Mouse (Mus musculus): ENCODE results near the gene Pih1d1.

The Pih1d1 gene

DNA sequence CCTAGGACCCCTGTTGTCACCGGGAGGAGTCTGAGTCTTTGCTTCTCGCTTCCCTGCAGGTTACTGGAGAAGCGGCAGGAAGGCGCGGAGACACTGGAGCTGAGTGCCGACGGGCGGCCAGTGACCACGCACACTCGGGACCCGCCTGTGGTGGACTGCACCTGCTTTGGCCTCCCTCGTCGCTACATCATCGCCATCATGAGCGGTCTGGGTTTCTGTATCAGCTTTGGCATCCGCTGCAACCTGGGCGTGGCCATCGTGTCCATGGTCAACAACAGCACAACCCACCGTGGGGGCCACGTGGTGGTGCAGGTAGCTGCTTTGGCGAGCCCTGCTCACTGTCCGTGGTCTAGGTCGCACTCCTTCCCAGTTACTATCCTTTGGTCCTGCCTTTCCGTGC, 14.6 kb downstream of the Pih1d1 start:
- DNase-seq (ENCODE audit: low read depth), result no peak

DNA sequence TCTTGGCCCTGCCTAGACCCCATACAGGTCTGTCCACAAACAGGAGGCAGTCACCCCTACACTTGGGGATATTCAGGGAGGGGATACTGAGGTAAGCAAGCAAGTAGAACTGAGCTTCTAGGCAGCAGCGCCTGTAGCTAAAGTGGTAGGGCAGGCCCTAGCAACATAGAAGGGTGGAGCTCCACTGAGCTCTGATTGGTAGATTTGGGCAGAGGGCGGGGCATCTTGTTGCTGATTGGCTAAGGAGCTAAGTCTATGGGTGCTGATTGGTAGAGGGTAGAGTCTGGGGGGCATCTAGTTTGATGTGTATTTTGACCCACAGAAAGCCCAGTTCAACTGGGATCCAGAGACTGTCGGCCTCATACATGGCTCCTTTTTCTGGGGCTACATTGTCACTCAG, 15.4 kb downstream of the Pih1d1 start:
- DNase-seq (ENCODE audit: low read depth), result no peak

DNA sequence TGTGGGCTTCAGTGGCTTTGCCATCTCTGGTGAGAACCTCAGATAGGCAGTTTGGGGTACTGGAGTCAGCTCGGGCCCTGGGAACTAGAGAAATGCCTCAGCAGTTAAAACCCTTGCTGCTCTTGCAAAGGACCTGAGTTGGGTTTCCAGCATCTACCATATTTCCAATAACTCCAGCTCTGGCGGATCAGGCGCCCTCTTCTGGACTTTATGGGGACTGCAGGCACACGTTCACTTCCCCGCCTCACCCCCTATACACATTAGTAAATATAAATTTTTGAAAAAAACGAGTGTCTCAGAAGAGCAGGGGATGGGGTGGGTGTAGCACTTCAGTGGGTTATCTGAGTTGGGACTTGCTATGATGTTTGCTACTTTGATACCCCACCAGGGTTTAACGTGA, 18.9 kb downstream of the Pih1d1 start:
- DNase-seq (ENCODE audit: low read depth), result peak; percentile 69

DNA sequence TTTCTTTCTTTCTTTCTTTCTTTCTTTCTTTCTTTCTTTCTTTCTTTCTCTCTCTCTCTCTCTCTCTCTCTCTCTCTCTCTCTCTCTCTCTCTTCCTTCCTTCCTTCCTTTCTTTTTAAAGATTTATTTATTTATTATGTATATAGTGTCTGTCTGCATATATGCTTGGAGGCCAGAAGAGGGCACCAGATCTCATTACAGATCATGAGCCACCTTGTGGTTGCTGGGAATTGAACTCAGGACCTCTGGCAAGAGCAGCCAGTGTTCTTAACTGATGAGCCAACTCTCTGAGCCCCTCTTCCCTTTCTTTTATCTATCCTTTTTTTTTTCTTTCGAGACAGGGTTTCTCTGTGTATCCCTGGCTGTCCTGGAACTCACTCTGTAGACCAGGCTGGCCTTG, 19.7 kb downstream of the Pih1d1 start:
- DNase-seq (ENCODE audit: low read depth), result peak; percentile 73

DNA sequence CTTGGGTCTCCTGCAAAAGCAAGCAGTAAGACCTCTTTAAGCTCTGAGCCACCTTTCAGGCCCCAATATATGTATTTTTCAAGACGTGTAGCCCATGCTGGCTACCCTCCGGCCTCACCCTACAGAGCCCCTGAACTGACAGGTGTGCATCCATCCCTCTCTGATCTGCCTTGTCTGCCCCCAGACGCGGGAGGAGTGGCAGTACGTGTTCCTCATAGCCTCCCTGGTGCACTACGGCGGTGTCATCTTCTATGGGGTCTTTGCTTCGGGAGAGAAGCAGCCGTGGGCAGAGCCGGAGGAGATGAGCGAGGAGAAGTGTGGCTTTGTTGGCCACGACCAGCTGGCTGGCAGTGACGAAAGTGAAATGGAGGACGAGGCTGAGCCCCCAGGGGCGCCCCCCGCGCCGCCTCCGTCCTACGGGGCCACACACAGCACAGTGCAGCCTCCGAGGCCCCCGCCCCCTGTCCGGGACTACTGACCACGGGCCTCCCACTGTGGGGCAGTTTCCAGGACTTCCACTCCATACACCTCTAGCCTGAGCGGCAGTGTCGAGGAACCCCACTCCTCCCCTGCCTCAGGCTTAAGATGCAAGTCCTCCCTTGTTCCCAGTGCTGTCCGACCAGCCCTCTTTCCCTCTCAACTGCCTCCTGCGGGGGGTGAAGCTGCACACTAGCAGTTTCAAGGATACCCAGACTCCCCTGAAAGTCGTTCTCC, 20.6 kb downstream of the Pih1d1 start:
- peak; percentile 30 for DNase-seq (ENCODE audit: low read depth)

DNA sequence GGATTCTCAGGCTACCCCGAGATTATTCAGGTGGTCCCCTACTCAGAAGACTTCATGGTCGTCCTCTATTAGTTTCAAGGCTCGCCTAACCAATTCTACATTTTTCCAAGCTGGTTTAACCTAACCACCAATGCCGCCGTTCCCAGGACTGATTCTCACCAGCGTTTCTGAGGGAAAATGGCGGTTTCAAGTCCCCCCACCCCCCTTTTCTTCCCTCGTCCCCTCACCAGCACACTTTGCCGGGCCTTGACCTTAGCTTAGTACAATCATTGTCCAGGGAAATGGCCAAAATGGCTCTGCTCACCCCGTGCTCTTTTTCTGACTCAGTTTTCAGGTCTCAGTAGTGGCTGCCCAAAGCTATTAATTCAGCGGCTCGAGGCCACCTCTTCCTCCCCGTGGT, 21.3 kb downstream of the Pih1d1 start:
- no peak for DNase-seq (ENCODE audit: low read depth)

DNA sequence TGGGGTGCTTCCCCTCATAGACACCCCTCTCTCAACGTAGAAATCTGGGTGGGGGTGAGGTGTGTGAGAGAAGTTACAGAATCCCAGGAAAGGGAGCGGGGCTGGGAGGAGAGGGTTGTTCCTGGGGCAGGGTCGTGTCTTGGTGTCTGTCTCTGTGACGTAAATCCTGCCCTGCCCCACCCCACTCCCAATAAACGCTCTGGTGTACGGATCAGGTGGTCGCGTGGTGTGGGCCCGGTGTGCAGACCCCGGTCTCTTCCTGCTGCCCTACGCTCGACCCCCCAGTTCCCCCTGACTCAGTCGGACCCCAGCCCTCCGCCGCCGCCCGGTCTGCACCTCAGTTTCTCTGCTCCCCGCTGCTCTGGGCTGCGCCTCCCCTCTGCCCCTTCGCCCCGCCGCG, 21.8 kb downstream of the Pih1d1 start:
- no peak for DNase-seq (ENCODE audit: low read depth)

DNA sequence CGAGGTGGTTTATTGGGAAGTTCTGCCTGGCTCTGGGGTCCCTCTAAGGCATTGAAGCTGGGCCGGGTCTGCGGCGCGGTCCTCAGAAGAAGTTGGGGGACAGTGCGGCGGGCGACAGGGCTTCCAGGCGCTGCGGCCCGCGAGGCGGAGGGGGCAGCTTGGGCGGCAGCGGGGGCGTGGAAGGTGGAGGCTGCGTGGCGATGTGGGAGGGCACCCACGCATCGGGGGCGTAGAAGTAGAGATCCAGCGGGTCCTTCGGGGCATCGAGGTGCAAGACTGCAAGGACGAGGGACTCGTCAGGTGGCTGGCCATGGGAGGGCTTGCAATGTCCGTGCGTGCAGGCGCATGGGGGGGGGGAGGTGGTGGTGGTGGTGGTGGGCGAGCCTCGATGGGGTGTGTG, 22.3 kb downstream of the Pih1d1 start:
- DNase-seq (ENCODE audit: low read depth), result no peak

DNA sequence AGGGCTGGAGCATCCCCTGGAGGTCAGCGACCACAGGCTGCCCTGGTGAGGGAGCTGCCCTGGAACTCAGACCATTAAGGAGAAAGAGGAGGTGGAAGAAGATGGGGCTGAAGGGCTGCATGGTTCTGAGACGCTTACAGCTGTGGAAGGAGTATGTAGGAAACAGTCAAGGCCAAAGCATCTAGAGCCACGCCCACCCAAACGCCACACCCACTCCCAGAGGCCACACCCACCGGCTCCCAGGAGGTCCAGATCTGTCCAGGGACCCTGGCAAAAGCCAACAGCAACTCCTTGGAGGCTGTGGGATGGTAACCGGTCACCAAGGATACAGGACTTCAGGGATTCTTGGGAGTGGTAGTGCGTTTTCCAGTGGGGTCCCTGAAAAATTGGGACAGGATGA, 24.4 kb downstream of the Pih1d1 start:
- no peak for DNase-seq (ENCODE audit: low read depth)

DNA sequence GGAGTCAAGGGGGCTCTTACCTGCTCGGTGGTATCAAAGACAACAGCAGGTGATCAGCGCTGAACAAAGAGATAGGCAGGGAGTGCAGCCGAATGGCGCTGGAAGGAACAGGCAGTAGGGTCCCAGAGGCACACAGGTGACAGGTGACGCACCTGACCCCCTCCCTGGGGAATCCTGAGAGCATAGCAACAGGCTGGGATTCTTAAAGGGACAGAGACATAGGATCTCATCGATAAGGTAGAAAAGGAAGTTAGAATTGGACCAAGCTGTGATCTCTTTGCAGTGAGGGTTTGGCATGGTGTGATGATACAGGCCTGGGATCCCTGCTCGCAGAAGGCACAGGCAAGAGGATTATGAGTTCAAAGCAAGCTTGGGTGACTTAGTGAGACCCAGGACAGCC, 25.4 kb downstream of the Pih1d1 start, which contains the start of gene Gfy:
Gene Gfy (minus strand): TSS at position 101 of the 400 bp plus-strand sequence.
- no peak for DNase-seq (ENCODE audit: low read depth)

DNA sequence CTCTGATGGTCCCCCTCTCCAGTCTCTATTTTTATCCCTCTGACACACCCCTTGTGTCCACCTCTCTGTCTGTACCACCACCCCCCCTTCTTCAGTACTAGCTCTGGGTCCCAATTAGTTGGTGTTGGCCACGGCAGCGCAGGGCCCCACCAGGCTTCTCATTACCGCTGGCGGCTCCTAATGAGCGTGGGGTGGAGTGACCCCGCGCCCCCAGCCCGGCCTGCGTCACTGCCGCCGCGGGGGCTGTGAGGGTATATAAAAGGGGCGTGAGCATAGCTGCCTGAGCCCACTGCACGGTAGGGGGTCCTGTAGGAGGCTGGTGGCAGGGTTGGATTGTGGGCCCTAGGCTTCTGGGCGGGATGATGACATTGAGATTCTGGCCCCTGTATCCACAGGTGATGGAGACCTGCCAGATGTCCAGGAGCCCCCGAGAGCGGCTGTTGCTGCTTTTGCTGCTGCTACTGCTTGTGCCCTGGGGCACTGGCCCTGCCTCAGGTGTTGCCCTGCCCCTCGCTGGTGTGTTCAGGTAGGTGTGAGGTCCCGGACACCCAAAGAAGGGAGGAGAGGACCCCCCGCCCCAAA, 26.9 kb downstream of the Pih1d1 start, which contains the start of gene Pth2:
Gene Pth2 (plus strand): TSS at position 100 of the 582 bp plus-strand sequence.
- no peak for DNase-seq (ENCODE audit: low read depth)

DNA sequence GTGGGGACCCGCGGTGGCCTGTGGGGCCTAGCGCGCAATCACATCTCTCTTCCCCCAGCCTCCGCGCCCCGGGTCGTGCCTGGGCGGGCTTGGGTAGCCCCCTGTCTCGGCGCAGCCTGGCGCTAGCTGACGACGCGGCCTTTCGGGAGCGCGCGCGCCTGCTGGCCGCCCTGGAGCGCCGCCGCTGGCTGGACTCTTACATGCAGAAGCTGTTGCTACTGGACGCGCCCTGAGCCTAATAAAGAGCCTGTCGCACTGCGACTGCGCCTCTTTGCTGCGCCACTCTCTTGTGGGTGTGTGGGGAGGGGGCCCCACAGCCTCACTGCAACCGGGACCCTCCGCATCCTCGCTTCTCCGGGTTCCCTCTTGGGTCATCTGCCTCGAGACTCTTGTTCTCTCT, 27.4 kb downstream of the Pih1d1 start:
- DNase-seq (ENCODE audit: low read depth), result no peak

DNA sequence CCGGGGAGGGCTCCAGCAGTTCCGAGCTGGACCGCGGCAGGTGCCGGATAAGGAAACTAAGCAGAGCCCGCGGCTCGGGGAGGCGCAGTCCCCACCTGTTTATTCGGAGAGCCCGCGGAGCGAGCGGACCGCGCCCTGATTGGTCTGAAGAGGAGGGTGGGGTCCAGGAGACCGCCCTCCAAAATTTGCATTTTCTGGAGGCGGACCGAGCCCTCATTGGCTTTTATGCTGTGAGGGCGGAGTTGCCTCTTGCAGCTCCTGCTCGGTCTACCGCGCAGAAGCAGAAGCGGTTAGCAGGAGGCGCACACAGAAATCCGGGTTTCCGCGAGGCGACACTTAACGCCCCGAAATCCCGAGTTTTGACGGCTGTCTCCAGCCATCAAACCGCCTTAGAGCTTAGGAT, 28.1 kb downstream of the Pih1d1 start:
- DNase-seq (ENCODE audit: low read depth), result peak; percentile 84

DNA sequence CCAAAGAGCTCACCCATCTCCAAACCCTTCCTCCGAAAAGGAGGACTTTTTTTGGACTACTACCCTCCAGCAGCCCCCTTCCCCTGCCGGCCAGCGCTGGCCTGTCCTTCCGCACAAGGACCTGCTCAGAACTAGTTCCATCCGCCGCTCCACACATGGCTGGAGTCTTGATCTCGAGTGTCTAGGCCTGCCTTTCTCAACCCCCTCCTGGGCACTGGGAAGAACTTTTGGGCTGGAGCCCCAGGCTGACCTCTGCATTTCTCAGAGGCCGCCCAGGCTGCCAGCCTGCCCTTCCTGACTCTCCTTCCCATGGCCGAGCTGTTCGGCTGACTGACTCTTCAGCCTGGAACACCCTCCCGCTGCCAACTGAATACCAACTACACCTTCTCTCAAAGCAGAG, 28.5 kb downstream of the Pih1d1 start:
- DNase-seq (ENCODE audit: low read depth), result no peak

DNA sequence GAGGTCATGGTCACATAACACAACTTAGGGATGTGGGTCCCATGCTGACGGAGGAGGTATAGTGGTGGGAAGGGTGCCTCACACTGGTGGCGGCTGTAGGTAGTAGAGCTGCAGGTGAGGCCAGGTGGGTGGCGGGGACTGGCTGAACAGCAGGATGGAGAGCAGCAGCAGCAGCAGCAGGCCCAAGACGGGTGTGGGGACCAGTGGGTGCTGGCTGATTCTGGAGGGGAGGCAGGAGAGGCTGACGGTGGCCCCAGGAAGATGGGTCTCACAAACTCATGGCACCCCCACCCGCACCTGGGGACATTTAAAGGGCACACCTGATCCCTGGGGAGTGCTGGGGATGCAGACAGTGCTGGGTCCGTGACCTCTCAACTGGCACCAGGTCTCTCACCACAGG, 29.6 kb downstream of the Pih1d1 start:
- no peak for DNase-seq (ENCODE audit: low read depth)

DNA sequence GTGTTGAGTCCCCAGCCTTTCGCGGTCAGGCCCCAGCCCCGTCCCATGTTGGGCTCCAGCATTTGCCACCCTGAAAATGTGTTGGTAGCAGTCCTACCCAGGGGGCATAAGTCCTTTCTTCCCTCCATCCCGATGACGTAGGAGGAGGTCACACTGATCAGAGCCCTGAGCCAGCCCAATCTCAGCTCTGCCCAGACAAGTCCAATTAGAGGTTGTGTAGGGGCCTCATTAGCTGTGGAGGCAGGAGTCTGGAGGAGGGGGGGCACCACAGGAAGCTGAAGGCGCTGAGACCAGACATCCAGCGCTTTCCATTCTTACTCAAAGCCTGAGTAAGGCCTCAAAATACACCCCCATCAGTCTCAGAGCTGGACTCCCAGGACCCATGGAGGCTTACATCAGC, 31.8 kb downstream of the Pih1d1 start:
- no peak for DNase-seq (ENCODE audit: low read depth)

DNA sequence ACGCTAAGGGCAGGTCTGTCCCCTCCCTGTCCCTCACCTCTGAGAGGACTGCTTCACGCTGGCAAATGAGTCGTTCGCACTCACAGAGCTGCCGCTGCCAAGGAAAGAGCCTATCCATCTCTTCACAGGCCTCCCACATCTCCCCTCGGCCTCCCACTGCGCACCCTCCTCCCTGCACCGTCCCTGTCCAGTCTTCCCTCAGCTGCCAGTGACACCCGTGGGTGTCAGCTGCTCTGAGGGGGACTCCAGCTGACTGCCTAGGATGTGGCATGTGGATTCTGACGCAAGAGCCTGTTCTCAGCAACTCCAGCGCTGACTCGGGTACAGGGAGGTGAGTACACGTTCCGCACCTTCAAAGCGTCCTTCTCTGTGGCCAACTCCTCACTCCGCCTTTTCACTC, 35.5 kb downstream of the Pih1d1 start:
- no peak for DNase-seq (ENCODE audit: low read depth)

DNA sequence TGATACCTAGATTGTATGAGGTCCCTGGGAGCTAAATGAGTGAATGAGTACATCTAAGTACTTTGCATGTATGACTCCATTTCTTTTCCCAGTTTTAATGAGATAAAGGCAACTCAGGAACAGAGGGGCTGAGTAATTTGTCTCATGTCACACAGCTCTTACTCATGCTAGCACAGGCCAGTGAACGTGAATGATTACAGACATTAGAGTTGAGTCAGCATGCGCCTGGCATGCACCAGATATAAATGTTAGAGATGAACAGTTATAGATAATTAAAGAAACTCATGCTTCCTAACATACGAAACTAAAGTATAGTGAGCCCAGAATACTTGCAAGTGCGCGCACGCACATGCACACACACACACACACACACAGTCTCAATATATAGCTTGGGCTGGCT, 36.1 kb downstream of the Pih1d1 start:
- no peak for DNase-seq (ENCODE audit: low read depth)

DNA sequence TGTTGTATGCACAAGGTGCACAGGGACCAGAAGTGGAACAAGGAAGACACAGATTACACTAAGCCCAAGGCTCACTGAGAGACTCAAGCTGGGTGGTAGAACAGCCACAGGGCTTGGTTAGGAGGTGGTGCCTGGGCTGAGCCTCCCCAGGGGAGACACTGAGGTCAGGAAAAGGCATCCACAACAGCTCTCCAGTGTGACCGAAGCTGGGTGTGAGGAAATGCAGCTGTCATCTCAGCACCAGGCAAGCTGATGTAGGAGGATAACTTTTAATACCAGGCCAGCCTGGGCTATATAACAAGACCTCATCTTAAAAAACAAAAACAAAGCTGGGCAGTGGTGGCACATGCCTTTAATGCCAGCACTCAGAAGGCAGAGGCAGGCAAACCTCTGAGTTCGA, 37.1 kb downstream of the Pih1d1 start:
- DNase-seq (ENCODE audit: low read depth), result no peak

DNA sequence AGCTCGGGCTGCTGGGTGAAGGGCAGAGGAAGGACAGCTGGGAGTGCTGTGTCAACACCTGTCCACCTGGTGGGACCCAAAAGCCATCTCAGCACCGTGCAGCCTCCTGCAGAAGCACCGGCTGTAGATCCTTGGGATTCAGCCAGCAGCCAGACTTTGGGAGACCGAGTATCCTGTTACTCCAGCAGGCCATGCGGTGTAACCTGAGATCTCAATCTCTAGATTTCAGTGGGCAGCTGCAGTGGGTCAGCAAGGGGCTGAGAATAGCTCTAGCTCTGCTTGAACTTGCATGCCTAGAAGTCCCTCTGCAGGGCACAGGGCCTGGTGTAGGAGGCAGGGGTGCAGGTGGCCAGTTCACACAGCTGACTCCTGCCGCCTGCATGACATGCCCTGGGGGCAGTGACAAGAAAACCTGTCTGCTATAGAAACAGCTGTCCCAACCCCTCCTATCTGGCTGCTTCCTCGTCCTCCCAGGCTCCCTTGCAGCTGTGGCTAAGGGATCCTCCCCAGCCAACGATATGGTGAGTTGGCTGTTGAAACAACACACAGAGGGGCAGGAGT, 37.8 kb downstream of the Pih1d1 start:
- DNase-seq (ENCODE audit: low read depth), result no peak

DNA sequence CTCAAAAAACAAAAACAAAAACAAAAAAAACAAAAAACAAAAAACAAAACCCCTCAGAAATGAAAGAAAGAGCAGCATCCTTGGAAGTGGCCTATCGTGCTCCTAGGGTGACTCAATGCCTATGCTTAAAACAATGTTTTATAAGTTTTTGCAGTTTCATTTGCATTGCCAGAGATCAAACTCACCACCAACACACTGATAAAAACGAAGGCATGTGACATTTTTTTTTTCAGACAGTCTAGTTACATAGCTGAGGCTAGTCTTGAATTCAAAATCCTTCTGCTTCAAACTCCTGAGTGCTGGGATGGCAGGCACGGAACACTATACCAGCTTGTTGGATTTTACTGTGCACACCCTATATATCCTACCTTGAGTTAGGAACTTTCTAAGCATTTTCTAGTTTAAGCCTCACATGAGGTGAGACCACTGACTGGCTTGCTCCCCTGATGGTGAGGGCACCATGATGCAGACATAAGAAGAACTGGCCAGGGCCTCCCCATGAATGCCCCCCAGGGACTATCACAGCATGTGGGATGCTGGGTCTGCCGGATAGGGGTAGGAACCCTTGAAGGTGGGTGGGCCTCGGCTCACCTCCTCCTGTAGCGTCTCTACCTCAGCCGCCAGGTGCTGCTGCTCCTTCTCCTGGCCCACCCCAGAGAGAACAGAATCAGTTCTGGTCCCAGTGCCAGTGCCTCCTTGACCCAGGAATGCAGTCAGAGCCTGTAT, 38.6 kb downstream of the Pih1d1 start:
- no peak for DNase-seq (ENCODE audit: low read depth)

DNA sequence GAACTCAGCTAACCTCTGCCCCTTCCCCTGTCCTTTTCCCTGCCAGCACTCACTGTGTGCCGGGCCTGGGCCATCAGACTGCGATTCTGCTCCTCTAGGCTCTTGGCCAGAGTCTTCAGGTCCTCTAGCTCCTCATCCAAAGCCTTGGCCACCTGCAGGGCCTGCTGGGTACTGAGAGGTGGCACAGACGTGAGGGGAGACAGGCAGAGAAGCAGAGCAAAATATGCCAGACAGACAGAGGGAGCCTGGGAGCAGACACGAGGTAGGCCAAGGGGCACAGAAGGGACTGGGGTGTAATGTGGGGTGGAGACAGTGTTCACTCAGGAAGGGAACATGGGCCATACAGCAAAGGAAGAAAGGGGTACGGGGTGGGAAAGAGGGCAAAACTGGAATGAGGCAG, 39.3 kb downstream of the Pih1d1 start:
- no peak for DNase-seq (ENCODE audit: low read depth)
